Mouse (Mus musculus): ENCODE measurements around the gene Ambra1.

GRCm38 (mm10) chr2:91718276-91718675 is 11.7 kb upstream of the Ambra1 start:
- TF ChIP-seq EP300 (IDR thresholded peaks at IDR 0.05) (no peak), CTCF (IDR thresholded peaks at IDR 0.05) (no peak)

Measured in lung, postnatal 0 days (tissue).